Mouse (Mus musculus) liver, embryonic 11.5 days (tissue): ENCODE measurements around the gene Gamt. TPM values are rescaled to one million over a fixed set of nuclear protein-coding genes. Genes with fewer than 3 reads are reported as not detected.
A peak's percentile ranks its signal among the peaks of the same experiment; 100 is the strongest.

Experiments
- ATAC-seq: fragments of 200-750 bp; cut with Nextera tagmentation; replicated peaks from 2 replicates; pipeline ENCODE4 v1.8.0; 2017; ENCODE audit warnings: moderate number of reproducible peaks, mild to moderate bottlenecking, moderate TSS enrichment, moderate library complexity; ENCODE audit not compliant: low FRiP score
- DNase-seq: peaks from one replicate; pipeline ENCODE4 v3.0.0-alpha.2; 2017; ENCODE audit warnings: low spot score
- H3K27ac ChIP-seq: fragments of 300-500 bp; sonication (generic); 2 replicates; pipeline ENCODE4 v1.5.1; 2014; ENCODE audit warnings: mild to moderate bottlenecking, low read depth, low read length, control low read depth
- H3K27me3 ChIP-seq: fragments of 300-500 bp; sonication (generic); replicated peaks from 2 replicates; pipeline ENCODE4 v1.6.1; 2014; ENCODE audit warnings: low read length, mixed read lengths; ENCODE audit not compliant: control insufficient read depth, insufficient read depth
- H3K36me3 ChIP-seq: fragments of 300-500 bp; sonication (generic); 2 replicates; pipeline ENCODE4 v1.6.1; 2014; ENCODE audit warnings: mild to moderate bottlenecking, low read length, moderate library complexity, mixed read lengths; ENCODE audit not compliant: control insufficient read depth, insufficient read depth
- H3K4me1 ChIP-seq: fragments of 300-500 bp; sonication (generic); replicated peaks from 2 replicates; pipeline ENCODE4 v1.6.1; 2014; ENCODE audit warnings: low read length, mixed read lengths; ENCODE audit not compliant: control insufficient read depth, insufficient read depth
- H3K4me2 ChIP-seq: fragments of 300-500 bp; sonication (generic); 2 replicates; pipeline ENCODE4 v1.6.1; 2014; ENCODE audit warnings: mild to moderate bottlenecking, control low read depth, moderate library complexity
- H3K4me3 ChIP-seq: fragments of 300-500 bp; sonication (generic); 2 replicates; pipeline ENCODE4 v1.5.1; 2014; ENCODE audit warnings: low read depth, low read length, control low read depth
- H3K9ac ChIP-seq: fragments of 300-500 bp; sonication (generic); 2 replicates; pipeline ENCODE4 v1.6.1; 2014; ENCODE audit warnings: low read depth, low read length, control low read depth
- H3K9me3 ChIP-seq: fragments of 300-500 bp; sonication (generic); 2 replicates; pipeline ENCODE4 v1.6.1; 2016; ENCODE audit warnings: low read length, inconsistent platforms, mixed read lengths; ENCODE audit not compliant: control insufficient read depth
- WGBS: fragments of 180-500 bp; shearing (Covaris S2); extraction: QIAGEN DNeasy Blood & Tissue Kit; methylation state at CpG from one replicate; pipeline ENCODE4 v1.1.7; 2014; 5-methylcytosine and 5-hydroxymethylcytosine counted together
- polyA plus RNA-seq: library from polyadenylated mRNA; unstranded; fragments of >200 nt; fragmentation: Nextera tagmentation; extraction: Ambion mirVana; gene quantifications from 2 replicates; pipeline ENCODE4 v1.2.1, GENCODE M21; 2014

Gamt gene
- polyA plus RNA-seq, 1 experiment from 2014 or later: 49.0 TPM

- peak within 1 kb of the TSS; percentile 100 for H3K9ac ChIP-seq
- peak within 1 kb of the TSS; percentile 89 for H3K27ac ChIP-seq
- no peaks in the 10 kb centered on the region for H3K9me3 ChIP-seq
- peak within 1 kb of the TSS; percentile 83 for H3K4me2 ChIP-seq
- H3K4me1 ChIP-seq: peaks cover 21% of the 10 kb centered on the region
- H3K36me3 ChIP-seq: peaks cover 21% of the 10 kb centered on the region
- DNase-seq (peak; percentile 91), ATAC-seq (peak; percentile 81)
- peak within 1 kb of the TSS; percentile 96 for H3K4me3 ChIP-seq
- peaks cover 2% of the 10 kb centered on the region for H3K27me3 ChIP-seq
- WGBS: under 1% methylated on average over 72 of the region's 72 CpGs
Observed at GRCm38 (mm10) chr10:80292251-80293146, 31.7 kb upstream of the Gamt start, which contains the start of gene Rps15. Gene Rps15 (plus strand): TSS chr10:80292453.

GRCm38 (mm10) chr10:80288657-80289056 lies 27.8 kb upstream of the Gamt start:
- no peak overlapping the region for H3K27ac ChIP-seq
- H3K36me3 ChIP-seq: peaks cover 43% of the 10 kb centered on the region
- H3K9ac ChIP-seq: no peak overlapping the region
- no peaks in the 10 kb centered on the region for H3K9me3 ChIP-seq
- H3K4me1 ChIP-seq: peaks cover 3% of the 10 kb centered on the region; the same call in 1 of the 2 replicates
- DNase-seq (no peak), ATAC-seq (no peak)
- no peak overlapping the region for H3K4me2 ChIP-seq
- no peaks in the 10 kb centered on the region for H3K27me3 ChIP-seq
- WGBS: 68% methylated on average over 8 of the region's 8 CpGs
- H3K4me3 ChIP-seq: no peak overlapping the region

- ATAC-seq (no peak), DNase-seq (no peak)
- no peaks in the 10 kb centered on the region; the same call in 1 of the 2 replicates for H3K4me1 ChIP-seq
- H3K4me2 ChIP-seq: no peak overlapping the region
- H3K27ac ChIP-seq: no peak overlapping the region
- no peaks in the 10 kb centered on the region for H3K9me3 ChIP-seq
- no peak overlapping the region for H3K4me3 ChIP-seq
- no peaks in the 10 kb centered on the region for H3K27me3 ChIP-seq
- no peak overlapping the region for H3K9ac ChIP-seq
- WGBS: 92% methylated on average over 12 of the region's 12 CpGs
- H3K36me3 ChIP-seq: peaks cover 45% of the 10 kb centered on the region
Observed at GRCm38 (mm10) chr10:80288097-80288496, 27.3 kb upstream of the Gamt start.

DNA sequence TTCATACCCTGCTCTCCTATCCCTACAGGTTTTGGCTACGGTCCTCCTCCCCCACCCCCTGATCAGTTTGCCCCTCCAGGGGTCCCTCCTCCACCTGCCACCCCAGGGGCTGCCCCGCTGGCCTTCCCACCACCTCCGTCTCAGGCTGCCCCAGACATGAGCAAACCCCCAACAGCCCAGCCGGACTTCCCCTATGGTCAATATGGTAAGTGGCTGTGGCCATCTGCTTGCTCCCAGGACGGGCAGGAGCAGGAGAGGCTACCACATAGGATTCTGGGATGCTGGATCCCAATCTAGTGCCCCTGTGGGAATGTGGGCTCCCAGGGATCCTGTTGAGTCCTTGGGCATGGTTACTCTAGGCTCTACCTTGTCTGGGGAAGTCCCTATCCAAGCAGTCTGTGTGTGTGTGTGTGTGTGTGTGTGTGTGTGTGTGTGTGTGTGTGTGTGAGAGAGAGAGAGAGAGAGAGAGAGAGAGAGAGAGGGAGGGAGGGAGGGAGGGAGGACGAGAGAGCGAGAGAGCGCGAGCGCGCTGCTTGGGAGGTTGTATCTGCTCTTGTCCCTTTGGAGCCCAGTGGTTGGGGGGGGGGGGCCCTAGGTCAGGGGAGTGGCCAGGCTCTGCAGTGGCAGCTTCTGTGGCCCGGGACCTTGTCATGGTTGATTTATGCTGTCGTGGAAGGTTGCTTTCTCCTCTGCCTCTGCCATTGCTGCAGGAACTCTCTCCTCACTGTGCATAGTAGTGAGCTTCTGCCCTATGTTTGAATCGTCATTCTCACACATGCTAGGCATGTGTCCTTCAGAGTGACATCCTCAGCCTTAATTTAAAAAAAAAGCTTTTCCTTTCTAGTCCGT lies 24.6 kb upstream of the Gamt start:
- Histone ChIP-seq H3K4me1 (no peaks in the 10 kb centered on the region), H3K4me3 (no peak overlapping the region), H3K9me3 (no peaks in the 10 kb centered on the region), H3K9ac (no peak overlapping the region), H3K4me2 (no peak overlapping the region), H3K27ac (no peak overlapping the region), H3K27me3 (no peaks in the 10 kb centered on the region), H3K36me3 (peaks cover 62% of the 10 kb centered on the region)
- DNase-seq (no peak), ATAC-seq (no peak)
- 83% methylated on average over 15 of the region's 15 CpGs for WGBS

GRCm38 (mm10) chr10:80282481-80283441 lies 21.9 kb upstream of the Gamt start:
- Histone ChIP-seq H3K4me1 (no peaks in the 10 kb centered on the region), H3K36me3 (peaks cover 81% of the 10 kb centered on the region), H3K27ac (no peak overlapping the region), H3K9me3 (no peaks in the 10 kb centered on the region), H3K4me3 (no peak overlapping the region), H3K4me2 (no peak overlapping the region), H3K9ac (no peak overlapping the region), H3K27me3 (no peaks in the 10 kb centered on the region)
- ATAC-seq: no peak
- WGBS: 87% methylated on average over 20 of the region's 20 CpGs
- DNase-seq: no peak

DNA sequence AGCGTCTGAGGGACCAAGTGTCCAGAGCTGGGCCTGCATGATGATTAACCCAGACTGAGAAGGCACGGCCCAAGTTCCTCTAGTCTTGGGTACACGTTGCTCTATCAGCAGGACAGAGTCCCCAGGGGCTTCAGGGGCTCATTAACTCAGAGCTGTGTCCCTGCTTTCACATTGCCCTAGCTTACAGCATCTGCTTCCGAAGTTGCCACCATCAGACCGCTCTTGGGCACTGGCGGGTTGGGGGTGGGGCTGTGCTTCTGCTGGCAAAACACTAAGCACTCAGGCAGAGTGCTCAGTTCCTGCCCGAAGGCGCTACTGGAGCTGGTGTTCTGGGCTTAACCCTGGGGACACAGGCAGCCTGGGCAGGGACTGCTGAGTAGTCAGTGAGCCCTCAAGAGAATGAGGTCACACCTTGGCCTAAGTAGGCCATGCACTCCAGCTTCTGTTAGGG lies 21.1 kb upstream of the Gamt start:
- DNase-seq: no peak
- Histone ChIP-seq H3K9ac (no peak overlapping the region), H3K27me3 (no peaks in the 10 kb centered on the region), H3K4me2 (no peak overlapping the region), H3K36me3 (peaks cover 82% of the 10 kb centered on the region), H3K4me3 (no peak overlapping the region), H3K9me3 (no peaks in the 10 kb centered on the region), H3K4me1 (no peaks in the 10 kb centered on the region), H3K27ac (no peak overlapping the region)
- 85% methylated on average over 8 of the region's 8 CpGs for WGBS
- no peak; the same call in 1 of the 2 replicates for ATAC-seq

DNA sequence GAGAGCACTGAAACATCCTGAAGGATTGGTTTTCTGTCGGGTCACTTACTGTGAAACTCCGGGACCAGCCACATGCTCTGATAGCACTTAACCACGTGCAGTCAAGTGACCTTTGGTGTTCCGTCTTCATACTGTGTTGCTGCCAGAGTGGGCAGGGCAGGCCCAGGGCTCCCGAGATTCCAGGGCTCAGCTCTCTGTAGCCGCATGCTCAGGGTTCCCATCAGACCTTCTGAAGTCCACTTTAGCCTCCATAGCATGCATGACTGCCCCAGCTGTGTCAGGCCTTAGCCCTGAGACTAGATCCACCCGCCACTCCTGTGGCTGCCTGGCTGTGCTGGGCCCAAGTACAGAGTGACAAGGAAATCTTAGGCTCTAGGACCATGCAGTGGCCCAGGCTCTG lies 20.5 kb upstream of the Gamt start:
- no peaks in the 10 kb centered on the region for H3K9me3 ChIP-seq
- no peaks in the 10 kb centered on the region for H3K27me3 ChIP-seq
- no peak overlapping the region for H3K4me3 ChIP-seq
- no peak overlapping the region for H3K9ac ChIP-seq
- H3K36me3 ChIP-seq: peaks cover 80% of the 10 kb centered on the region
- ATAC-seq (no peak), DNase-seq (no peak)
- no peaks in the 10 kb centered on the region for H3K4me1 ChIP-seq
- no peak overlapping the region for H3K4me2 ChIP-seq
- H3K27ac ChIP-seq: no peak overlapping the region
- WGBS: 85% methylated on average over 7 of the region's 7 CpGs

DNA sequence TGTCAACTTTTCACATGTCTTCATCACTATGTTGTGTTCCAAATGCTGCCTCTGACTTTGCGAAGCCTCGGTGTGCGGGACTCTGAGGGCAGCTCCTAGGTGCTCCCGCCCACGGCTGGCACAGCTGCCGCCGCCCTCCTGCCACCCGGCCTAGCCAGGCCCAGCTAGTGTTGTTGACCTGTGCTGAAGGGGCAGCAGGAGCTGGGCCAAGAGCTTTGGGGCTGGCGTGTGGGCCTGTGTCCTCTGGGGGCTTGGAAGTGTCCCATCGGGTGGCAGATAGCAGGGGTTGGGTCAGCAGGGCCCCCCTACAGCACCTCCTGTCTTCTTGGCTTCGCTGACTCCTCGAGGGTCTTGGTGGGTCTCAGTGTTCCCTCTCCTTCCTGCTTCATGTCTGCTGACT lies 18.5 kb upstream of the Gamt start:
- no peak for ATAC-seq
- Histone ChIP-seq H3K27me3 (no peaks in the 10 kb centered on the region), H3K4me3 (no peak overlapping the region), H3K27ac (no peak overlapping the region), H3K9me3 (no peaks in the 10 kb centered on the region), H3K9ac (no peak overlapping the region), H3K4me2 (no peak overlapping the region), H3K36me3 (peaks cover 79% of the 10 kb centered on the region), H3K4me1 (no peaks in the 10 kb centered on the region; the same call in 1 of the 2 replicates)
- no peak for DNase-seq
- WGBS: 90% methylated on average over 12 of the region's 12 CpGs
